Mouse (Mus musculus): ENCODE measurements around the gene Zcchc8.

GRCm38 (mm10) chr5:123675221-123675620, 45.7 kb downstream of the Zcchc8 start:
- TF ChIP-seq CTCF (IDR thresholded peaks at IDR 0.05; ENCODE audit: borderline replicate concordance, control insufficient read depth, extremely low read depth, insufficient read depth, low read length, poor library complexity) (no peak), POLR2A (IDR thresholded peaks at IDR 0.05; ENCODE audit: control insufficient read depth, extremely low read depth, insufficient read depth, low read length, poor library complexity) (no peak)
